Mouse (Mus musculus) ES-Bruce4 (cell line): Measurements from ENCODE around the gene Limk2.

Experiments
- CTCF ChIP-seq: IDR thresholded peaks from one replicate; pipeline ENCODE4 v1.8.1; 2011; ENCODE audit warnings: low read depth, low read length
- POLR2A ChIP-seq: IDR thresholded peaks from one replicate; pipeline ENCODE4 v1.8.1; 2011; ENCODE audit warnings: low read length; ENCODE audit not compliant: insufficient read depth

GRCm38 (mm10) chr11:3366411-3366810 is 42.6 kb downstream of the Limk2 start:
- TF ChIP-seq POLR2A (no peak), CTCF (no peak)
